Mouse (Mus musculus) limb, embryonic 11.5 days (tissue): ENCODE results near the gene Cntn5. TPM values are rescaled to one million over a fixed set of nuclear protein-coding genes. Genes with fewer than 3 reads are reported as not detected.

Source experiments
- ATAC-seq: fragments of 200-750 bp; cut with Nextera tagmentation; 2 replicates; pipeline ENCODE4 v1.8.0; 2017; ENCODE audit warnings: low read depth; ENCODE audit not compliant: insufficient number of reproducible peaks, low FRiP score, low TSS enrichment
- DNase-seq: peaks from one replicate; pipeline ENCODE4 v3.0.0-alpha.2; 2015; ENCODE audit warnings: low spot score
- H3K27ac ChIP-seq: fragments of 300-500 bp; sonication (generic); replicated peaks from 2 replicates; pipeline ENCODE4 v1.5.1; 2014; ENCODE audit warnings: low read depth, mild to moderate bottlenecking, low read length
- H3K27me3 ChIP-seq: fragments of 300-500 bp; sonication (generic); 2 replicates; pipeline ENCODE4 v1.6.1; 2014; ENCODE audit warnings: mild to moderate bottlenecking, low read length, mixed read lengths; ENCODE audit not compliant: control insufficient read depth, insufficient read depth
- H3K36me3 ChIP-seq: fragments of 300-500 bp; sonication (generic); 2 replicates; pipeline ENCODE4 v1.6.1; 2014; ENCODE audit warnings: mild to moderate bottlenecking, low read length, moderate library complexity, mixed read lengths; ENCODE audit not compliant: control insufficient read depth, insufficient read depth
- H3K4me1 ChIP-seq: fragments of 300-500 bp; sonication (generic); 2 replicates; pipeline ENCODE4 v1.6.1; 2014; ENCODE audit warnings: low read length, mixed read lengths; ENCODE audit not compliant: control insufficient read depth, insufficient read depth
- H3K4me2 ChIP-seq: fragments of 300-500 bp; sonication (generic); 2 replicates; pipeline ENCODE4 v1.6.1; 2014; ENCODE audit warnings: low read depth, mild to moderate bottlenecking, moderate library complexity; ENCODE audit not compliant: severe bottlenecking
- H3K4me3 ChIP-seq: fragments of 300-500 bp; sonication (generic); 2 replicates; pipeline ENCODE4 v1.5.1; 2014; ENCODE audit warnings: low read depth, low read length
- H3K9ac ChIP-seq: fragments of 300-500 bp; sonication (generic); 2 replicates; pipeline ENCODE4 v1.6.1; 2014; ENCODE audit warnings: mild to moderate bottlenecking, low read length
- H3K9me3 ChIP-seq: fragments of 300-500 bp; sonication (generic); 2 replicates; pipeline ENCODE4 v1.6.1; 2016; ENCODE audit warnings: low read length; ENCODE audit not compliant: control insufficient read depth
- WGBS: fragments of 180-500 bp; shearing (Covaris S2); extraction: QIAGEN DNeasy Blood & Tissue Kit; methylation state at CpG from one replicate; pipeline ENCODE4 v1.1.7; 2014; 5-methylcytosine and 5-hydroxymethylcytosine counted together
- polyA plus RNA-seq: library from polyadenylated mRNA; unstranded; fragments of >200 nt; fragmentation: Nextera tagmentation; extraction: Ambion mirVana; gene quantifications from 2 replicates; pipeline ENCODE4 v1.2.1, GENCODE M21; 2014

The Cntn5 gene
- polyA plus RNA-seq, 1 experiment from 2014 or later: 0.53 TPM

- ATAC-seq: no peak
- H3K9me3 ChIP-seq: no peaks in the 10 kb centered on the region
- H3K27ac ChIP-seq: no peak overlapping the region
- H3K27me3 ChIP-seq: no peaks in the 10 kb centered on the region
- H3K9ac ChIP-seq: no peak overlapping the region
- H3K36me3 ChIP-seq: no peaks in the 10 kb centered on the region
- no peak for DNase-seq
- H3K4me3 ChIP-seq: no peak overlapping the region
- H3K4me1 ChIP-seq: no peaks in the 10 kb centered on the region
- no peak overlapping the region for H3K4me2 ChIP-seq
These were observed 943.9 kb downstream of the Cntn5 start for GRCm38 (mm10) chr9:9960610-9961172.

GRCm38 (mm10) chr9:9949346-9949745 is 955.2 kb downstream of the Cntn5 start:
- whole genome bisulfite sequencing: 57% methylated on average over 3 of the region's 3 CpGs
- H3K9me3 ChIP-seq: no peaks in the 10 kb centered on the region
- ATAC-seq: no peak
- H3K27me3 ChIP-seq: no peaks in the 10 kb centered on the region
- no peak overlapping the region for H3K27ac ChIP-seq
- no peaks in the 10 kb centered on the region for H3K4me1 ChIP-seq
- H3K9ac ChIP-seq: no peak overlapping the region
- no peak overlapping the region for H3K4me2 ChIP-seq
- H3K36me3 ChIP-seq: no peaks in the 10 kb centered on the region
- no peak for DNase-seq
- H3K4me3 ChIP-seq: no peak overlapping the region

DNA sequence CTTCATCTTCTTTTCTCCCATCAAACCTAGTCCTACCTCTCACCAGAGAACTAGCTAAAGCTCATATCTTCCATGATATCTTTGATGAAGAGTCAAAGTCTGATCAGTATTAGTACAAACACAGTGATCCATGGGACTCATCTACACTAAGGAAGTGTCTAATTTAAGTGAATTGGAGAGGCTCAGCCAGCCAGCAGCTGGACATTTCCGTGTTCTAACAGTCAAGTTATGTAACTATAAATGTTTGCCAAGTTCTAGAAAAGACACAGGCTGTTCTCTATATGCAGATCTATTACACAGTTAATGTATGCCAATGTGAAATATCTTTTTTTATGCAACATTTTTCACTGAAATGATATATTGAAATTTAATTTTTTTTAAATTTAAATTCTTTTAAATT is 959.7 kb downstream of the Cntn5 start:
- Histone ChIP-seq H3K36me3 (no peaks in the 10 kb centered on the region), H3K4me3 (no peak overlapping the region), H3K27me3 (no peaks in the 10 kb centered on the region), H3K9me3 (no peaks in the 10 kb centered on the region), H3K27ac (no peak overlapping the region), H3K4me2 (no peak overlapping the region), H3K9ac (no peak overlapping the region), H3K4me1 (no peaks in the 10 kb centered on the region)
- no peak for DNase-seq
- ATAC-seq: no peak
- 78% methylated on average over 1 of the region's 1 CpGs for WGBS

- H3K27me3 ChIP-seq: no peaks in the 10 kb centered on the region
- WGBS: 89% methylated on average over 1 of the region's 1 CpGs
- no peaks in the 10 kb centered on the region for H3K36me3 ChIP-seq
- ATAC-seq (no peak), DNase-seq (no peak)
- no peak overlapping the region for H3K27ac ChIP-seq
- H3K9ac ChIP-seq: no peak overlapping the region
- H3K9me3 ChIP-seq: no peaks in the 10 kb centered on the region
- no peak overlapping the region for H3K4me3 ChIP-seq
- H3K4me2 ChIP-seq: no peak overlapping the region
- no peaks in the 10 kb centered on the region for H3K4me1 ChIP-seq
These were observed 966.8 kb downstream of the Cntn5 start for GRCm38 (mm10) chr9:9937444-9938436.

DNA sequence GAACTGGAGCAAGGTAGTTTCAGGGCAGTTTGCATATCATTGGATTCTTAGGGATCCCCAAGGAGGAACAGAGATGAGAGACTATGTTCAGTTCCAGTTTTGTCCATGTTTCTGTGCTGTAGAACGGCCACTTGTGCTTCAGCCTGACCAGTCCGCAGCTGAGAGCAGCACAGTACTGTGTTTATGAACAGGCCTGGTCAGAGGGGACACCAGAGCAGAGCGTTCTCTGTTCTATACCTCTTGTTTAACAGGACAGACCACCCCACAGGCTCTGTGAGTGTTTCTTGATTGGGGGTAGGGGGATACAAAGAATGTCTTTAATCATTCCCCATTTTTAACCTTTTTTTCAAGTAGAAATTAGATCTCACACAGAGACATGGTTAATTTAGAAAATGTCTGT is 984.0 kb downstream of the Cntn5 start:
- Histone ChIP-seq H3K9me3 (no peaks in the 10 kb centered on the region), H3K36me3 (no peaks in the 10 kb centered on the region), H3K4me2 (no peak overlapping the region), H3K4me1 (no peaks in the 10 kb centered on the region), H3K27me3 (no peaks in the 10 kb centered on the region), H3K27ac (no peak overlapping the region), H3K9ac (no peak overlapping the region), H3K4me3 (no peak overlapping the region)
- DNase-seq (no peak), ATAC-seq (no peak)
- 83% methylated on average over 3 of the region's 3 CpGs for WGBS

- Histone ChIP-seq H3K9ac (no peak overlapping the region), H3K27me3 (no peaks in the 10 kb centered on the region), H3K27ac (no peak overlapping the region), H3K36me3 (no peaks in the 10 kb centered on the region), H3K9me3 (no peaks in the 10 kb centered on the region), H3K4me1 (no peaks in the 10 kb centered on the region), H3K4me3 (no peak overlapping the region), H3K4me2 (no peak overlapping the region)
- DNase-seq: no peak
- WGBS: 83% methylated on average over 5 of the region's 5 CpGs
- no peak for ATAC-seq
These were observed 1005.5 kb downstream of the Cntn5 start for GRCm38 (mm10) chr9:9899070-9899469.

- ATAC-seq (no peak), DNase-seq (no peak)
- Histone ChIP-seq H3K27me3 (no peaks in the 10 kb centered on the region), H3K4me3 (no peak overlapping the region), H3K36me3 (no peaks in the 10 kb centered on the region), H3K4me2 (no peak overlapping the region), H3K4me1 (no peaks in the 10 kb centered on the region), H3K27ac (no peak overlapping the region), H3K9ac (no peak overlapping the region), H3K9me3 (no peaks in the 10 kb centered on the region)
- 92% methylated on average over 6 of the region's 6 CpGs for WGBS
These were observed 1018.4 kb downstream of the Cntn5 start for GRCm38 (mm10) chr9:9886210-9886609.

DNA sequence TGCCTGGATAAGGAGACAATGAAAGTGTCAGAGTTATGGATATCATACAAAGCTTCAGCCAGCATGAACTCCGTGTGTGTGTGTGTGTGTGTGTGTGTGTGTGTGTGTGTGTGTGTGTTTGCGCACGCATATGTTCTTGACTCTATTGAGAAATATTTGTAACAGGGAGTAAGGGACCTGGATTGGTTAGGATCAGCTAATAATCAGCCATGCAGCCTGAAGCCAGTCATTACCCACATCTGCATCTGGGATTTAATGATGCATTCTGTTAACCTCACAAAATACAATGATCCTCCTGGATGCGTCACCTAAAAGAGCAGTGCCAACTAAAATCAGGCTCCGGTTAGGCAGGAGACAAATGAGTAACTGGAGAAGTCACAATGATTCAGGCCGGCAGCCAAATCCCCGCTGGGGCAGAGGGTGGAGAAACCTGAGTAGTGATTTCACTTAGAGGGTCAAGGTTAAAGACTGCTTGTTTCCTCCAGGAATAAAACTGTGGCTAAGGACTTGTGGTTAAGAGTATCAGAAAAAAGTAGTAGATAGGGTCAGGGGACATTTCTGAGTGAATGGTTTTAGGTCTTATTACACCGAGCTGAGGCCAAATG is 1021.7 kb downstream of the Cntn5 start:
- H3K4me3 ChIP-seq: no peak overlapping the region
- H3K36me3 ChIP-seq: no peaks in the 10 kb centered on the region
- no peaks in the 10 kb centered on the region for H3K27me3 ChIP-seq
- peak; percentile 32 for DNase-seq
- WGBS: 49% methylated on average over 8 of the region's 8 CpGs
- no peak overlapping the region for H3K4me2 ChIP-seq
- H3K9me3 ChIP-seq: no peaks in the 10 kb centered on the region
- H3K27ac ChIP-seq: no peak overlapping the region
- H3K4me1 ChIP-seq: no peaks in the 10 kb centered on the region
- H3K9ac ChIP-seq: no peak overlapping the region
- peak; percentile 67; the same call in 1 of the 2 replicates for ATAC-seq
